Mouse (Mus musculus) embryo, embryonic 11.5 days (tissue): Measurements from ENCODE around the gene Scyl1.

ENCODE experiments used
- DNase-seq: peaks from one replicate; pipeline ENCODE4 v3.0.0-alpha.2; 2012; ENCODE audit warnings: low read depth, low spot score

Gene Scyl1

DNA sequence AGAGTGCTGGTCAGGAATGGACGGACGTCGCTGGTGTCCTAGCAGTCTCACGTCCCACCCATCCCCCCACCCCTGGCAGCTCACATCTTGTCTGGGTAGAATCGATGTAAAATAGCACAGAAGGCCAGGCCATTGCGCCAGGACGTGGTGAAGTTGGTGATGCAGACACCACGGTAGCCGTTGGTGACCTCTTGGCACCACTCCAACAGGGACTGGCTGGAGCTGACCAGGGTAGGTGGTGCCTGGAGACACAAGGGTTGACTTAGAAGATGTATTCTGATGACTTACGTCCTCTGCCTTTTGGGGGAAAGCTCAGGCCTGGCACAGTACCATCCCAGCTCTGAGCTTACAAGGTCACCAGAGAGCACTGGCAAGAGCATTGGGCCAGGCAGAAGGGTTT lies 54.3 kb downstream of the Scyl1 start:
- no peak for DNase-seq

DNA sequence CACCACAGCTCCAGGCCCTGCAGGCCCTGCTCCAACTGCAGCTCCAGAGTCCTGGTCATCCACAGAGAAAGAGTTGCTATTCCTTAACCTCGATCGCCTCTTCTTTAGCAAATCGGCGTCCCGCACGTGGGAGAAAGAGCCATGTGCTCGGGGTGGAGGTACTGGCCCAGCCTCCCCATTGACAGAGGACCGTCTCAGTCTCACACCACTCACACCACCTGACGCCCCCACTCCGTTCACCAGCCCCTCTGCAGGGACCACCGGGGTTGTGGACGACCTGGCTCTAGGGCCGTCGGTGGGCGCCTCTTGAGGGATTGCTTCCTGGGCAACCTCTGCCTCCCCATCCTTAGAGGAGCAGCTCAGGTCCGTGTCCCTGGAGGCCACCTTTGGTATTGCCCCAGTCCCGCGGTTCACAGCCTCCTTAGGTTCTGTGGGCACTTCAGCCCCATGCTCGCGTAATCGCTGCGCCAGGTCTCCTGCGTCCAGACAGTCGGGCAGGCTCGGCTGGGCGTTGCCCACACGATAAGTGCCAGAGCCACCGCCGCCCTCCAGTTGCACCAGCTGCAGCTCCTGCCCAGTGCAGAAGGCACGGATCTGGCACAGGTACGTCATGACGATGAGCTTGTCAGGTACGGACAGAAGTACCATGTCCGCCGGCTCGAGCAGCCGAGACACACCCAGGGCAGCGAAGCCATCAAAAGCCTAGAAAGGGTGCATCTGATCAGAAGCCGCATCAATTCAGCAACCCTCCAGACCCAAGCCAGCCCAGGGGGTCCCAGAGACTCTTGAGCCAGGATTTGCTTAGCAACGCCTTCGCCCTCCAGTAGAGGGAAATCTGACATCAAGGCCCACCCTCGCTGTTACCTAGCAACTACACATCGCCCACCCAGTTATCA lies 55.2 kb downstream of the Scyl1 start:
- DNase-seq: no peak

DNA sequence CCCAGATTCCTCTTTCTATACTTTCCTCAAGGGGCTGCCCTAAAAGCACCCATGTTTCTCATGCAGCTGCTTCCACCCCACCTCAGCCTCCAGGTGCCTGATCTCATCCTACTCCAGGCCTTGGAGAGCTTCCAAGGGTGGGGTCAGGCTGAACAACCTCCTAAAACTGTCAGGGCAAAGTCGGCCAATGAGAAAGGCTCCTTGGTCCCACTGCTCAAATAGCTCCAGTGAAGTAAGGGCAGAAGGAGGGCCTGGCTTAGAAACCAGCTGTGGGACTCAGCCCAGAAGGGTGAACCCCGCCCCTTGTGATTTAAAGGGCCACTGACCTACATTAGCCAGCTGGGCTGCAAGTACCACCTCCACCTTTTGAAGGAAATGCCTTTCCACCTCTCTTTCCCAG lies 57.5 kb downstream of the Scyl1 start:
- DNase-seq: no peak

DNA sequence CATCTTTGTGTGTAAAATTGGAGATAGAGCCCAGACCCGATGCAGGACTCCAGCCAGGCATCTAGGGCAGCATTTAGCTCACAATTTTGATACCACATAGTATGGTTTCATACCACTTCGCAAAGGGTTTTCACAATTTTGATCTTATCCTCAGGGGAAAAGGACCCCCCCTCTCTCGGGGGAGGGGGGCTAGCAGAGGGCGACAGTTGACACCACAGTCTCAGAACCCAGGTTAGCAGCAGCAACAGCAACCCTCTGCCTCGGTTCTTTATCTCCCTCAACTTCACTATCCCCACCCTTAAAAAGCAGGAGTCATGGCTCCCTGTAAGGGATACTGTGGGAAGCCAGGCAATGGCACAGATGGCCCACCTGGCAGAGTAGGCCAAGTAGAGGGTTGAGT lies 58.0 kb downstream of the Scyl1 start:
- DNase-seq: no peak

DNA sequence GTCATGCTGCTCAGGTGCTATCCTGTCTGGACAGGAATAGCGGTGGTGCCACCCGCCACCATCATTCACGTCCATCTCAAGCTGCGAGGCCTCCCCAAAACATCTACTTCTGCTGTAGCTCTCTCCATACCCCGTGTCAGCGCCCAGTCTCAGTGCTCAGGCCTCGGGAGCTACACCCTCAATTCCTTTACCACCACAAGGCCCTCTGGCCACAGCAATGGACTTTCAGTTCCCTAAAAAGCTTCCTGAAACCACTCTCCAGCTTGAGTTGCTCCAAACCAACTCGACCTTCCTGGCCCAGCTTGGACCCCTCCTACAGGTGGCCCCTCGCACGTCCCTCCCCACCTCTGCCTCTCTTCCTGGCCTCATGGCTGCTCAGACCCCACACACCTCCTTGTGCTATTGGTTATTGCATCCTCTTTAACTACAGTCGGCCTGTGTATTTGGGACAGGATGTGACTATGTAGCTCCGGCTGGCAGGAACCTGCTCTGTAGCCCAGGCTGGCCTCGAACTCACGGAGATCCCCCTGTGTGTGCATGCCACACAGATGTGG lies 59.2 kb downstream of the Scyl1 start:
- no peak for DNase-seq

GRCm38 (mm10) chr19:5711218-5711617 lies 60.0 kb downstream of the Scyl1 start:
- DNase-seq: no peak

DNA sequence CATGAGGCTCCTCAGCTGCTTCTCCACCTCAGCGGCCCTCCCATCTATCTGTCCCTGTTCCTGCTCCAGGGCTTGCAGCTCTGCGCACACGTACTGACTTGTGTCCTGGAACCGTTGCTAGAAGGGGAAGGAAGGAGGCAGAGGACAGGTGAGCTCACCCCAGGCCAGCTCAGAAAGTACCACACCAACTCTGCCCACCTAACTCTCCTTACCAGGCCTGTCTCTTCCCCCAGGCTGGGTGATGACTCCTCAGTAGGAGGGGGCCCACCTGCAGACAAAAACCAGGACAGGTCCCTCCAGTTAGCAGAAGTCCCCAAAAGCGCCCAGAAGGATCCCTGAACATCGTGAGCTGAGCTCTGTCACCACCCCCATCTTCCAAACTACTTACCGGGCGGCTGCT lies 60.6 kb downstream of the Scyl1 start:
- no peak for DNase-seq

DNA sequence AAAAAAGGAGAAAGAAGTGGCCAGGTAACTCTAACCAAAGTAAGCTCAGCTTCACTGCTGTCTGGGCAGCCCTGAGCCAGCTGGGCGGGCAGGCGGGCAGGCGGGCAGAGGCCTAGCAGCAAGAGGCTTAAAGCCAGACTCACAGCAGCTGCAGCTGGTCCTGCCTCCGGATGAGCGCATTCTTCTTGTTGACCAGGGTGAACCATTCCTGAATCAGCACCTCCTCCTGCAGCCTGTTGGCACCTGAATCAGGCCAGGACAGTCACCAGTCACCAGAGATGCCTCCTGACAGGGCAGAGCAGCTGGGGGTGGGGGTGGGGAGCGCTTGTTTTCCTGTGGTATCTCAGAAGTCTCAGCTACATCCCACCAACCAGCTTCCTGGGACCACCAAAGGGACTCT lies 61.2 kb downstream of the Scyl1 start:
- no peak for DNase-seq
